Mouse (Mus musculus): ENCODE results near the gene Selenoo. TPM values are rescaled to one million over a fixed set of nuclear protein-coding genes. Genes with fewer than 3 reads are reported as not detected.

The Selenoo gene
- polyA plus RNA-seq, 1 experiment from 2014 or later: 23.9 TPM

GRCm38 (mm10) chr15:89083906-89084305 lies 5.0 kb upstream of the Selenoo start:
- H3K4me1 ChIP-seq (replicated peaks): peaks cover 10% of the 10 kb centered on the region
- no peak overlapping the region for H3K9ac ChIP-seq (replicated peaks)
- 83% methylated on average over 1 of the region's 1 CpGs for WGBS
- no peak overlapping the region for H3K27ac ChIP-seq
- no peaks in the 10 kb centered on the region for H3K27me3 ChIP-seq
- no peak for ATAC-seq
- no peak overlapping the region for H3K4me2 ChIP-seq (replicated peaks)
- no peak overlapping the region for H3K4me3 ChIP-seq (replicated peaks)
- H3K36me3 ChIP-seq: peaks cover 68% of the 10 kb centered on the region
- H3K9me3 ChIP-seq: no peaks in the 10 kb centered on the region

- Histone ChIP-seq H3K4me2 (replicated peaks) (no peak overlapping the region), H3K9me3 (no peaks in the 10 kb centered on the region), H3K36me3 (peaks cover 67% of the 10 kb centered on the region), H3K4me1 (replicated peaks) (peaks cover 14% of the 10 kb centered on the region), H3K4me3 (replicated peaks) (no peak overlapping the region), H3K27ac (no peak overlapping the region), H3K9ac (replicated peaks) (no peak overlapping the region), H3K27me3 (no peaks in the 10 kb centered on the region)
- no peak for ATAC-seq
- WGBS: 93% methylated on average over 2 of the region's 2 CpGs
Measured at GRCm38 (mm10) chr15:89084826-89085225, 4.1 kb upstream of the Selenoo start.

- Histone ChIP-seq H3K4me1 (replicated peaks) (peaks cover 29% of the 10 kb centered on the region), H3K9ac (replicated peaks) (peak overlapping the region; percentile 97), H3K4me3 (replicated peaks) (peak overlapping the region; percentile 84), H3K27ac (peak overlapping the region; percentile 86), H3K27me3 (no peaks in the 10 kb centered on the region), H3K4me2 (replicated peaks) (peak overlapping the region; percentile 90), H3K9me3 (no peaks in the 10 kb centered on the region), H3K36me3 (peaks cover 52% of the 10 kb centered on the region)
- peak; percentile 75 for ATAC-seq
- WGBS: 4% methylated on average over 67 of the region's 68 CpGs
Measured at GRCm38 (mm10) chr15:89089248-89090051, 566 bp downstream of the Selenoo start.

- Histone ChIP-seq H3K27me3 (no peaks in the 10 kb centered on the region), H3K4me1 (replicated peaks) (peaks cover 29% of the 10 kb centered on the region), H3K4me3 (replicated peaks) (peak overlapping the region; percentile 84), H3K4me2 (replicated peaks) (peak overlapping the region; percentile 90), H3K27ac (no peak overlapping the region), H3K36me3 (peaks cover 52% of the 10 kb centered on the region), H3K9me3 (no peaks in the 10 kb centered on the region), H3K9ac (replicated peaks) (no peak overlapping the region)
- no peak for ATAC-seq
- 94% methylated on average over 4 of the region's 4 CpGs for WGBS
Measured at GRCm38 (mm10) chr15:89090662-89091061, 1.8 kb downstream of the Selenoo start.

- 75% methylated on average over 5 of the region's 5 CpGs for WGBS
- no peaks in the 10 kb centered on the region for H3K27me3 ChIP-seq
- no peak overlapping the region for H3K4me3 ChIP-seq (replicated peaks)
- H3K4me2 ChIP-seq (replicated peaks): no peak overlapping the region
- peaks cover 52% of the 10 kb centered on the region for H3K36me3 ChIP-seq
- no peak overlapping the region; the same call in 1 of the 2 replicates for H3K9ac ChIP-seq (replicated peaks)
- no peaks in the 10 kb centered on the region for H3K9me3 ChIP-seq
- H3K4me1 ChIP-seq (replicated peaks): peaks cover 29% of the 10 kb centered on the region
- H3K27ac ChIP-seq: no peak overlapping the region
- ATAC-seq: no peak
Measured at GRCm38 (mm10) chr15:89092181-89092580, 3.3 kb downstream of the Selenoo start.

- H3K27me3 ChIP-seq: no peaks in the 10 kb centered on the region
- no peaks in the 10 kb centered on the region for H3K9me3 ChIP-seq
- H3K4me3 ChIP-seq (replicated peaks): no peak overlapping the region
- H3K27ac ChIP-seq: no peak overlapping the region
- H3K4me1 ChIP-seq (replicated peaks): no peaks in the 10 kb centered on the region
- H3K9ac ChIP-seq (replicated peaks): no peak overlapping the region
- no peak for ATAC-seq
- H3K36me3 ChIP-seq: peaks cover 100% of the 10 kb centered on the region
- no peak overlapping the region for H3K4me2 ChIP-seq (replicated peaks)
- WGBS: 93% methylated on average over 5 of the region's 5 CpGs
Measured at GRCm38 (mm10) chr15:89097450-89097849, 8.6 kb downstream of the Selenoo start.

GRCm38 (mm10) chr15:89098616-89099015 lies 9.7 kb downstream of the Selenoo start:
- Histone ChIP-seq H3K9ac (replicated peaks) (no peak overlapping the region), H3K36me3 (peaks cover 100% of the 10 kb centered on the region), H3K4me2 (replicated peaks) (no peak overlapping the region), H3K9me3 (no peaks in the 10 kb centered on the region), H3K27ac (no peak overlapping the region), H3K27me3 (no peaks in the 10 kb centered on the region), H3K4me1 (replicated peaks) (no peaks in the 10 kb centered on the region), H3K4me3 (replicated peaks) (no peak overlapping the region)
- ATAC-seq: no peak
- WGBS: 90% methylated on average over 7 of the region's 7 CpGs

GRCm38 (mm10) chr15:89100823-89101222 lies 11.9 kb downstream of the Selenoo start:
- Histone ChIP-seq H3K4me2 (replicated peaks) (no peak overlapping the region), H3K27me3 (no peaks in the 10 kb centered on the region), H3K4me3 (replicated peaks) (no peak overlapping the region), H3K27ac (no peak overlapping the region), H3K9ac (replicated peaks) (no peak overlapping the region), H3K4me1 (replicated peaks) (no peaks in the 10 kb centered on the region), H3K36me3 (peaks cover 100% of the 10 kb centered on the region), H3K9me3 (no peaks in the 10 kb centered on the region)
- ATAC-seq: no peak
- WGBS: 93% methylated on average over 12 of the region's 12 CpGs

- 55% methylated on average over 5 of the region's 5 CpGs for WGBS
- H3K4me3 ChIP-seq (replicated peaks): no peak overlapping the region
- peaks cover 100% of the 10 kb centered on the region for H3K36me3 ChIP-seq
Measured at GRCm38 (mm10) chr15:89102646-89103045, 13.8 kb downstream of the Selenoo start.

GRCm38 (mm10) chr15:89103921-89104320 lies 15.0 kb downstream of the Selenoo start:
- 86% methylated on average over 10 of the region's 10 CpGs for WGBS
- Histone ChIP-seq H3K9ac (replicated peaks) (no peak overlapping the region), H3K4me3 (replicated peaks) (no peak overlapping the region), H3K36me3 (peaks cover 100% of the 10 kb centered on the region), H3K4me2 (replicated peaks) (no peak overlapping the region), H3K27me3 (no peaks in the 10 kb centered on the region), H3K4me1 (replicated peaks) (no peaks in the 10 kb centered on the region), H3K9me3 (no peaks in the 10 kb centered on the region), H3K27ac (no peak overlapping the region)
- no peak for ATAC-seq

More at GRCm38 (mm10) chr15:89102646-89103045, 13.8 kb downstream of the Selenoo start:
- H3K9ac ChIP-seq (replicated peaks): no peak overlapping the region
- no peaks in the 10 kb centered on the region for H3K9me3 ChIP-seq
- no peak overlapping the region for H3K4me2 ChIP-seq (replicated peaks)
- H3K27ac ChIP-seq: no peak overlapping the region
- no peaks in the 10 kb centered on the region for H3K4me1 ChIP-seq (replicated peaks)
- ATAC-seq: no peak
- H3K27me3 ChIP-seq: no peaks in the 10 kb centered on the region

GRCm38 (mm10) chr15:89104425-89104824 lies 15.5 kb downstream of the Selenoo start:
- no peaks in the 10 kb centered on the region for H3K27me3 ChIP-seq
- no peak for ATAC-seq
- no peaks in the 10 kb centered on the region for H3K9me3 ChIP-seq
- H3K36me3 ChIP-seq: peaks cover 100% of the 10 kb centered on the region
- H3K4me2 ChIP-seq (replicated peaks): no peak overlapping the region
- no peaks in the 10 kb centered on the region for H3K4me1 ChIP-seq (replicated peaks)
- H3K27ac ChIP-seq: no peak overlapping the region
- WGBS: 94% methylated on average over 8 of the region's 8 CpGs
- no peak overlapping the region for H3K9ac ChIP-seq (replicated peaks)
- no peak overlapping the region for H3K4me3 ChIP-seq (replicated peaks)

GRCm38 (mm10) chr15:89106073-89106472 lies 17.2 kb downstream of the Selenoo start:
- Histone ChIP-seq H3K4me2 (replicated peaks) (no peak overlapping the region), H3K27me3 (no peaks in the 10 kb centered on the region), H3K4me1 (replicated peaks) (no peaks in the 10 kb centered on the region), H3K9me3 (no peaks in the 10 kb centered on the region), H3K9ac (replicated peaks) (no peak overlapping the region), H3K36me3 (peaks cover 100% of the 10 kb centered on the region), H3K4me3 (replicated peaks) (no peak overlapping the region), H3K27ac (no peak overlapping the region)
- no peak for ATAC-seq
- WGBS: 90% methylated on average over 13 of the region's 13 CpGs

- H3K9me3 ChIP-seq: no peaks in the 10 kb centered on the region
- H3K27ac ChIP-seq: no peak overlapping the region
- no peaks in the 10 kb centered on the region for H3K27me3 ChIP-seq
- no peak overlapping the region for H3K4me3 ChIP-seq (replicated peaks)
- no peak for ATAC-seq
- peaks cover 100% of the 10 kb centered on the region for H3K36me3 ChIP-seq
- no peak overlapping the region for H3K9ac ChIP-seq (replicated peaks)
- 100% methylated on average over 1 of the region's 1 CpGs for WGBS
- H3K4me2 ChIP-seq (replicated peaks): no peak overlapping the region
- no peaks in the 10 kb centered on the region for H3K4me1 ChIP-seq (replicated peaks)
Measured at GRCm38 (mm10) chr15:89106976-89107375, 18.1 kb downstream of the Selenoo start.
